Mouse (Mus musculus): Measurements from ENCODE around the gene Wnt1. TPM values are rescaled to one million over a fixed set of nuclear protein-coding genes. Genes with fewer than 3 reads are reported as not detected.

Gene Wnt1
- polyA plus RNA-seq, 1 experiment from 2014 or later: not detected

DNA sequence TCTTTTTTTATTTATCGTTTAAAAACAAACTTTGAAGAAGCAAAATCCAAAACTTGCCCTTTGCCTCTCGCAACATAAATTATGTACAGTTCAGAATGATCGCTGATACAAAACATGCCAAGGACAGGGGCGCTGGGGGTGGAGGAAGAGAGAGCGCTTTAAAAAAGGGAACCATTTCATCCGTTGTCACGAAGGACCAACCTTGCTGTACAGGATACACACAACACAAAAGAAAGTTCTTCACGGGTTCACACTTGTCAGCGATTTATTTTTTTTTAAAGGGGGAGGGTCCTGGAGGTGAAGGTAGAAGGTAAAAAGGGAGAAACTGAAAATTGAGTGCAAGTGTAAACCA lies 42.0 kb downstream of the Wnt1 start:
- peaks cover 40% of the 10 kb centered on the region for H3K36me3 ChIP-seq
- no peaks in the 10 kb centered on the region for H3K9me3 ChIP-seq
- peak overlapping the region; percentile 95 for H3K27ac ChIP-seq
- 12% methylated on average over 9 of the region's 9 CpGs for WGBS
- H3K27me3 ChIP-seq: no peaks in the 10 kb centered on the region
- peak overlapping the region; percentile 72; the same call in 1 of the 2 replicates for H3K9ac ChIP-seq
- ATAC-seq (ENCODE audit: borderline replicate concordance, extremely low read depth, low FRiP score, low TSS enrichment): peak; percentile 43
- H3K4me2 ChIP-seq: peak overlapping the region; percentile 58
- H3K4me1 ChIP-seq: peaks cover 24% of the 10 kb centered on the region
- H3K4me3 ChIP-seq: peak overlapping the region; percentile 72

DNA sequence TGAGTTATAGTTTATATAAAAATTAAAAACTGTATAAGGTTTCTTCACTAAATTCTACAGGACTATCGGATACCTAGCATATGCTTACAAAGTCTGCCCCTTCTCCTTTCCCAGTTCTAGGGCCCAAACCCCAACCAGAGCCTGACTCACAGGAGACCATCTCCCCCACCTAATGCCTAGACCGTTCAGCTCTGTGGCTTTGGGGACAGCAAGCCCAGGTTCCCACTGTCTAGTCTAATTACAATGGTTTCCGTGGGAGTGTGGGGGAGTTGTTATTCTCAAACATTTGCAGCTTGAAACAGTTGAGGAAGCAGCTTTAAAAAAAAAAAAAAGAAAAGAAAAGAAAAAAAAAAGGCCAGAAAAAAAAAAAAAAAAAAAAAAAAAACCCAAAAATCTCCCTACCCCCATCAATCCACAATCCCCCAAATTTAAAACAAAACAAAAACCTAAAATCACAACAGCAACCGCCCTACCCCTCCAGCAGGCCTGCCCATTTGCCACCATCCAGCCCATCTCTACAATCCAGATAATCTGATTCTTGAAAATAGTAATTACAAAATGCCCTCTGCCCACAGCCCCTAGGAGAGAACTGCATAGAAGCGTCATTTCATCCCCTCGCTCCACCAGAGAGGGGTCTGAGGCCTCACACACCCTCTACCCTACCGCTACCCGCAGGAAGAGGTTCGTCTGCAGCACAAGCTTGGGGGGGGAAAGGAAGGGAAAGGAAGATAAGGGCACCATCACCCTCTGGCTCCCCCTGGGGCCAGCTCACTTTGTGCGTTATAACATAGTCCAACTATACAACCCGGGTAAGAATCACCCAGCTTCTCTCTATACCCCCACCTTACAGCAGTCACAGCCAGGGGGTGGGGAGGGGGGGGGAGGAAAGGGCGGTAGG lies 42.8 kb downstream of the Wnt1 start:
- Histone ChIP-seq H3K9ac (no peak overlapping the region), H3K27me3 (no peaks in the 10 kb centered on the region), H3K4me3 (peak overlapping the region; percentile 72; the same call in 1 of the 2 replicates), H3K27ac (peak overlapping the region; percentile 95), H3K9me3 (no peaks in the 10 kb centered on the region), H3K36me3 (peaks cover 47% of the 10 kb centered on the region), H3K4me1 (peaks cover 24% of the 10 kb centered on the region), H3K4me2 (peak overlapping the region; percentile 58)
- ATAC-seq (ENCODE audit: borderline replicate concordance, extremely low read depth, low FRiP score, low TSS enrichment): no peak
- WGBS: 48% methylated on average over 12 of the region's 12 CpGs

DNA sequence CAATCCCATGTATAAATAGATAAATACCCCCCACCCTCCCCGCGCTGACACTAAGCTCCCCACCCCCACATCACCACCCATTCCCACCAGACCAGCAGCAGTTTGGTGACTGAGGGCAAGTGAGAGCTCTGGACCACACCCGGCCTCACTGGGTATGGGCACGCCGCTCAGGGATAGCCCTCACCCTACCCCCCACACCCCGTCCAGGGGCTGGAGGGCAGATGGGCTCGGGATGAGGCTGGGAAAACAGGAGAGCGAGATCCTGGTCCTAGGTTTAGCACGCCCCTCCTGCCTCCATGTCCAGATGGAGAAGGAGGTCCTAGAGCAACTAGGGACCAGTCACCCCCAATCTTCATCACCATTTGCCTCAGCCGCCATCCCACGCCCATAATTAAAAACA lies 43.6 kb downstream of the Wnt1 start:
- WGBS: 89% methylated on average over 11 of the region's 11 CpGs
- H3K4me3 ChIP-seq: no peak overlapping the region
- H3K36me3 ChIP-seq: peaks cover 53% of the 10 kb centered on the region
- H3K27ac ChIP-seq: no peak overlapping the region
- peaks cover 24% of the 10 kb centered on the region for H3K4me1 ChIP-seq
- H3K9me3 ChIP-seq: no peaks in the 10 kb centered on the region
- ATAC-seq (ENCODE audit: borderline replicate concordance, extremely low read depth, low FRiP score, low TSS enrichment): no peak
- no peak overlapping the region for H3K4me2 ChIP-seq
- H3K9ac ChIP-seq: no peak overlapping the region
- no peaks in the 10 kb centered on the region for H3K27me3 ChIP-seq

DNA sequence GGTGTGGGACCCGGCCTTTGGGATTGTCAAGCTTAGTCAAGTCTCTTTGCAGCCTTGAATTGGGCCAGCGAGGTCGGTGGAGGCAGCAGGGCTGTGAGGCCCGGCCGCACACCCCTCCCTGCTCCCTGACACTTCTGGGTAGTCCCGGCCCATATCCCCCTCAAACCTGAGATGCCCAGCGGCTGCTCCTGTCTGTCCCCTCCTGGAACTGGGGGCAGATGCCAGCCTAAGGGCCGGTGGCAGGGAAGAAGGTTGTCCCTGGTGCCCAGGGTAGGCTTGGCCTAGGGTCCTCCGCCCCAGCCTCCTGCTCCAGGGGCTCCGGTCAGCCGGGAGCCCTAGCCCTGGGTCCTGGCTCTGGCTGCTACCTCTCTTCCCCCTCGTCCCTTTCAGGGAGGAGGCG lies 44.4 kb downstream of the Wnt1 start:
- no peaks in the 10 kb centered on the region for H3K27me3 ChIP-seq
- no peak overlapping the region for H3K9ac ChIP-seq
- H3K9me3 ChIP-seq: no peaks in the 10 kb centered on the region
- H3K4me2 ChIP-seq: no peak overlapping the region
- peaks cover 61% of the 10 kb centered on the region for H3K36me3 ChIP-seq
- H3K4me3 ChIP-seq: no peak overlapping the region
- no peak overlapping the region for H3K27ac ChIP-seq
- H3K4me1 ChIP-seq: peaks cover 22% of the 10 kb centered on the region
- ATAC-seq (ENCODE audit: borderline replicate concordance, extremely low read depth, low FRiP score, low TSS enrichment): no peak
- WGBS: 81% methylated on average over 13 of the region's 13 CpGs

DNA sequence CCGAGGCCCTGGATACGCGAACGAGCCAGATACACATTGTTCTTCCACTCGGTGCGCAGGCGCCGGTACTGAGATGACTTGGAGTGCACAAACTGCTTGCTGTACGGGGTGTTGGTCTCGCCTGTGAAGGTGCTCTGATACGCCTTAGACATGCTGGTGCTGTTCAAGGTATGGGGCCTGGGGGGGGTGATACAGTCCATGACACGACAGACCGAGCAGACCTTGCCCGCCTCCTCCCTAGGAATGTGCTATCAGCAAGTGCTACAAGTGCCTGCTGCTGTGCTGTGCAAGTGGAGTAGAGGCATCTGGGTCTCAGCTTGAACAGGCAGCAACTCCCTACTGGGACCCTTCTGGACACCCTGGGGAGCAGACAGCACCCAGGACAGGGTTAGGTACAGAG lies 45.6 kb downstream of the Wnt1 start:
- Histone ChIP-seq H3K9ac (no peak overlapping the region), H3K4me1 (0 out of 2 replicates have a peak, but pooled peaks cover 11% of the 10 kb centered on the region), H3K27ac (no peak overlapping the region), H3K4me3 (no peak overlapping the region), H3K9me3 (no peaks in the 10 kb centered on the region), H3K27me3 (no peaks in the 10 kb centered on the region), H3K36me3 (peaks cover 74% of the 10 kb centered on the region), H3K4me2 (no peak overlapping the region)
- ATAC-seq (ENCODE audit: borderline replicate concordance, extremely low read depth, low FRiP score, low TSS enrichment): no peak
- 88% methylated on average over 14 of the region's 14 CpGs for WGBS

DNA sequence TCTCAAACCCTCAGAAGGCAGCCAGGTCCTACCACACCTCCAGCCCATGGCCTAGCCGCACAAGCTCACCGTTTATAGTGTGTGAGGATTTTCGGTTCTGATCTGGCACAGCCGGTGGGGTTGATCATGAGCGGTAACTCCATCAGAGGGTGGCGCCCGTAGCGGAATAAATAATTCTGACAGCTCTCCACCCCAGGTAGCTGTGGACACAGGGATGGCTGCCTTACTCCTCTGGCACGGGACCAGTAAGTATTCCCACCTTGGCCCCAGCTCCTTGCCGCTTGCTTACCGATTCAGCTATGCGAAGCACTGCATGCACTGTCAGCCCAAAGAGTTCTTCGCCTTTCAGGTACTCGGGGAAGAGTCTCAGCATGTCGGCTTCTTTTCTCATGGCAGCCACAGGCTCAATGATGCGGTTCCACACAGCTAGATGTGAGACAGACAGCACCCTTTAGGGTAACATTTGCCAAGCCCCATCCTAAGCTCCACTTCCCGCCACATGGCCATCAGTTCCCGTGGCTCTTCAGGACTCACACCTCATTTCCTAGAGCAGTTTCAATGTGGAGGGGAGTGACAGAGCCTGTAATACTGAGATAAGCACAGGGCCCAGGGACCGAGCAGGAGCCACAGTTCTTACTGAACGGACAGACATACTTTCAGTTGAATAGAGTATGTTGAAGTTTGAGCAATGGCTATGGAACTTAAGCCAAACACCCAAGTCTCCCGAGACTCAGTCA lies 47.5 kb downstream of the Wnt1 start:
- Histone ChIP-seq H3K9ac (no peak overlapping the region), H3K4me2 (no peak overlapping the region), H3K9me3 (no peaks in the 10 kb centered on the region)

DNA sequence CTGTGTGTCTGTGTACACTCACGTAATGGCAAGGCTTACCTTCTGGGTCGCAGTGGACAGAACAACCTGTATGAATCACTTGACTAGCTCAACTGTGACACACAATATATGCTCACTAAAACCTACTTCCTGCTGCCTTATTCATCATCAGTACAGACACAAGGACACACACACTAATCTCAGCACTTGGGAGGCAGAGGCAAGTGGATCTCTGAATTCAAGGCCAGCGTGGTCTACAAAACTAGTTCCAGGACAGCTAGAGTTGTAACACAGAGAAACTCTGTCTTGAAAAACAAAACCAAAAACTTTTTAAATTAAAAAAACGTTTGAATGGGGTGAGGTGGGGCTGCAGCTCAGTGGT lies 48.1 kb downstream of the Wnt1 start:
- WGBS: 73% methylated on average over 4 of the region's 4 CpGs
- H3K36me3 ChIP-seq: peaks cover 98% of the 10 kb centered on the region
- no peaks in the 10 kb centered on the region for H3K9me3 ChIP-seq
- no peak overlapping the region for H3K27ac ChIP-seq
- H3K4me1 ChIP-seq: 0 out of 2 replicates have a peak, but pooled peaks cover under 1% of the 10 kb centered on the region
- H3K4me2 ChIP-seq: no peak overlapping the region
- no peaks in the 10 kb centered on the region for H3K27me3 ChIP-seq
- no peak overlapping the region for H3K9ac ChIP-seq
- H3K4me3 ChIP-seq: no peak overlapping the region
- ATAC-seq (ENCODE audit: borderline replicate concordance, extremely low read depth, low FRiP score, low TSS enrichment): no peak

More for the DNA sequence above, 47.5 kb downstream of the Wnt1 start:
- Histone ChIP-seq H3K36me3 (peaks cover 92% of the 10 kb centered on the region), H3K4me3 (no peak overlapping the region), H3K27ac (no peak overlapping the region), H3K4me1 (0 out of 2 replicates have a peak, but pooled peaks cover 4% of the 10 kb centered on the region), H3K27me3 (no peaks in the 10 kb centered on the region)
- WGBS: 91% methylated on average over 21 of the region's 21 CpGs
- no peak for ATAC-seq (ENCODE audit: borderline replicate concordance, extremely low read depth, low FRiP score, low TSS enrichment)

DNA sequence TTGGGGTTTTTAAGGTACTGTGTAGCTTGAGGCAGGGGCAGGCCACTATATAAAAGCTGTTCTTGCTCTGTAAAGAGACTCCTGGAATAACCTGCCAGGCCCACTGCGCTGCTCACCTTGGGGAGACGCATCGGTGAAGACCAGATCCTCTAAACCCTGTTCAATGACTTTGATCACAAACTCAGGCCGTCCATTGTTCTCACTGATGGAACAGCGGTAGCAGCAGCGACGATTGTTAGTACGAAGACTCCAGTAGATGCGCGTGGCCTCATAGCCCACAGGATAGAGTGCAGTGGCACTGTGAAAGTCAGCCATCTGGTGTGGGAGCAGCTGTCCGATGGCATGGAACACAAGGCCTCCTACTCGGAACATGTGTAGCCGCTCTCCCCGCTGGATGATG lies 49.5 kb downstream of the Wnt1 start:
- no peaks in the 10 kb centered on the region for H3K27me3 ChIP-seq
- H3K36me3 ChIP-seq: peaks cover 100% of the 10 kb centered on the region
- ATAC-seq (ENCODE audit: borderline replicate concordance, extremely low read depth, low FRiP score, low TSS enrichment): no peak
- no peaks in the 10 kb centered on the region for H3K4me1 ChIP-seq
- WGBS: 94% methylated on average over 14 of the region's 14 CpGs
- no peak overlapping the region for H3K27ac ChIP-seq
- H3K9me3 ChIP-seq: no peaks in the 10 kb centered on the region
- H3K4me3 ChIP-seq: no peak overlapping the region
- no peak overlapping the region for H3K9ac ChIP-seq
- H3K4me2 ChIP-seq: no peak overlapping the region

DNA sequence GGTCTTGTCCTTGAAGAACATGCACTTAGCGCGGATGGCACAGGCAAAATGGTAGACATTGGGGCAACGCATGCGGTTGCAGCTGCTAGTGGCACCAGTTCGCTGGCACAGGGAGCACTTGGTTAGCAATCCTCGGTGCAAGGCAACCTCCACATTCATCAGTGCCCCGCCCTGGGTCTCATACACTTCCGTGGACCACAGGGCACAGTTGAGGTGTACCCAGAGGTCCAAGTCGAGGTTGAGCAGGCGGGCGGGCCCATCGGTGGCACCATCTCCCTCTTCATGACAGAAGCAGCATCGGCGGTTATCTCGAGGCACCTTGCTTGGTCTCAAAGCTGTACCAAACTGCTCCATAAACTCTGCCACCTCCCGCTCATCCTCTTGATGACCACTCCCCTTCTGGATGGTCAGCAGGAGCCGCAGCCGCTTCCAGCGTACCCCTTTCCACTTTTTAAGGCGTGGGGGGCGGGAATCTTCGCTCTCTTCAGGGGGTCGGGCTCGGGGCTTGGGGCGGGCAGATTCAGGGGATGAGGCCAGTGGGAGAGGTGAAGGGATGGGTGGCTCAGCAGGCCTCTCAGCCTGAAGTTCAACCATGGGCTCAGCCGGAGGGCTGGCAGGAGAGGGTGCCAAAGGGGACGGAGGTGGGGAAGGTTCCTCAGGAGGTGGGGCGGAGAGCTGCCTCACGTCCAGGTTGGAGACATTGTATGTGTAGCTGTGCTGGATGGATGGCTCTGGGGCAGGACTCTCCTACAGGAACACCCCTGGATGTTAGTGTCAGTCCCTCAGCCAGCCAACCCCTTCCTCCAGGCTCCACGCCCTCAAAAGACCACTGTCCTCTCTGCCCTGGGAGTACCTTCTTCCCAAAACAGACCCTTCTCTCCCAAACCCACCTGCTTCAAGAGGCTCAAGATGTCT lies 50.3 kb downstream of the Wnt1 start:
- Histone ChIP-seq H3K9ac (no peak overlapping the region), H3K9me3 (no peaks in the 10 kb centered on the region), H3K4me2 (no peak overlapping the region), H3K27ac (no peak overlapping the region), H3K4me3 (no peak overlapping the region), H3K4me1 (no peaks in the 10 kb centered on the region), H3K27me3 (no peaks in the 10 kb centered on the region), H3K36me3 (peaks cover 100% of the 10 kb centered on the region)
- no peak for ATAC-seq (ENCODE audit: borderline replicate concordance, extremely low read depth, low FRiP score, low TSS enrichment)
- WGBS: 92% methylated on average over 30 of the region's 30 CpGs

Measured in lung, embryonic 15.5 days (tissue).